Mouse (Mus musculus) retina, postnatal 7 days (tissue): ENCODE data around the gene Scd4.

ENCODE experiments used
- DNase-seq: peaks from one replicate; pipeline ENCODE4 v3.0.0-alpha.2; 2012; ENCODE audit warnings: low read depth, low spot score

The Scd4 gene

GRCm38 (mm10) chr19:44332833-44333623, at the start of gene Scd4:
TSS of gene Scd4 (plus strand) at chr19:44333092.
- DNase-seq, result no peak

- no peak for DNase-seq
Observed at GRCm38 (mm10) chr19:44283157-44284024, 49.5 kb upstream of the Scd4 start.

GRCm38 (mm10) chr19:44284025-44284695, 48.7 kb upstream of the Scd4 start:
- DNase-seq, result peak; percentile 95

DNA sequence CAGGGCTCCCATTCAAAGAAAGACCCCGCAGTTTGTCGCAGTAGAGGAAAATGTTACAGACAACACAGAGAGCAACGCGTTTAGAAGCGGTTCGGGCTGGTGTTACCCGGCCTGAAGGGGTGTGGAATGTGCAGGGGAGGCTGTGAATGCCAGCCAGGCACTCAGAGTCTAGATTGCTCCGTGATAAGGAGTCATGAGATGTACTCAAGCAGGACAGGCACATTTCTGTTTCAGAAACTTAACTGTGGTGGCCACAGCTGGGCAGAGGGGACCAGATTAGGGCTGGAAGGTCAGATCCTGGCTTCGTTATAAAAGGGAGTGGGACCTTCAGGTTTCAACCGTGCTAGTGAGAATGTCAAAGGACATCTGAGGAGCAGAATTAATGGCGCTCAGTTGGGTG, 48.2 kb upstream of the Scd4 start:
- no peak for DNase-seq

DNA sequence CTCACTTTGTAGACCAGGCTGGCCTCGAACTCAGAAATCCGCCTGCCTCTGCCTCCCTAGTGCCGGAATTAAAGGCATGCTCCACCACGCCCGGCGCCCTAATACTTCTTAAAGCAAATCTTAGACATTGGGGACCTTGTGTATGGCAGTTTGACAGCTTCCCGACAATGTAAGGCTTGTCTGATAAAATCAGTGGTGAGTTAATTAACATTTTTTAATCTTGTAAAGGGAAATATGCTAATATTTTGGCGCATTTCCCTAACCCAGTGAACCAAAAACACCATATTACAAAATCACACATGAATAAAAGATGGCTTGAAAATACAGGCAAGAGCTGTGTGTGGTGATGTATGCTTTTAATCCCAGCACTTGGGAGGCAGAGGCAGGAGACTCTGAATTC, 47.3 kb upstream of the Scd4 start:
- DNase-seq, result no peak

DNA sequence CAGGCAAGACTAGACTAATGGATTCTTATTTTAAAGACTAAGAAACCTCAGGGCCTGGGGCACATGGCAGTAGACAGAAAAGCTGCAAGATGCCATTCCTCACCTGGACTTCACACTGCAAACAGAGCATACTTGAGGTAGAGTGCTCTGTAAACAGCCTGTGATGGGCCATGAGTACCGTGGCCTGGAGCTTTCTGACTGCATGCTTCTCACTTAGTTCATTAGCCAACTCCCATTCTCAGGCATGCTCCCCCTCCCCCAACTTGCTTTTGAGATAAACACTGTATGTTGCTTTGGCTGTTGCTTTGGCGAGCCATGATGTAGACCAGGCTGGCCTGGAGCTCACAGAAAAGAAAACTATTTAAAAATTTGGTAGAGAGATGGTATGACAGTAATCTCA, 46.8 kb upstream of the Scd4 start:
- DNase-seq, result no peak

GRCm38 (mm10) chr19:44287415-44288110, 45.3 kb upstream of the Scd4 start:
- DNase-seq, result no peak

DNA sequence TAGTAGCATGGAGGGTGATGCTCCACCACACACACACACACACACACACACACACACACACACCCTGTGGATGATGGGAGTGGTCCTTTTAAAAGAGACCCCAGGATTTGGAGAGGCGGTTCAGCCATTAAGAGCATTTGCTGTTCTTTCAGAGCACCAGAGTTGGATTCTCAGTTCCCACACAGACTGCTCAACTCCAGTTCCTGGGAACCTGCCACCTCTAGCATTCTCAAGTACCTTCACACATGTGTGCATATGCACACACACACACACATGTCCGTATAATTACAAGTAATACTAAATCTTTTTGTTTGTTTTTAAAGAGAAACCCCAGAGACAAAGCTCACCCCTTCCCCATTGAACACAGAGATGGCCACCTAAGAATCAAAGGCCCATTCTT, 40.8 kb upstream of the Scd4 start:
- no peak for DNase-seq

- no peak for DNase-seq
Observed at GRCm38 (mm10) chr19:44292483-44292882, 40.4 kb upstream of the Scd4 start.

DNA sequence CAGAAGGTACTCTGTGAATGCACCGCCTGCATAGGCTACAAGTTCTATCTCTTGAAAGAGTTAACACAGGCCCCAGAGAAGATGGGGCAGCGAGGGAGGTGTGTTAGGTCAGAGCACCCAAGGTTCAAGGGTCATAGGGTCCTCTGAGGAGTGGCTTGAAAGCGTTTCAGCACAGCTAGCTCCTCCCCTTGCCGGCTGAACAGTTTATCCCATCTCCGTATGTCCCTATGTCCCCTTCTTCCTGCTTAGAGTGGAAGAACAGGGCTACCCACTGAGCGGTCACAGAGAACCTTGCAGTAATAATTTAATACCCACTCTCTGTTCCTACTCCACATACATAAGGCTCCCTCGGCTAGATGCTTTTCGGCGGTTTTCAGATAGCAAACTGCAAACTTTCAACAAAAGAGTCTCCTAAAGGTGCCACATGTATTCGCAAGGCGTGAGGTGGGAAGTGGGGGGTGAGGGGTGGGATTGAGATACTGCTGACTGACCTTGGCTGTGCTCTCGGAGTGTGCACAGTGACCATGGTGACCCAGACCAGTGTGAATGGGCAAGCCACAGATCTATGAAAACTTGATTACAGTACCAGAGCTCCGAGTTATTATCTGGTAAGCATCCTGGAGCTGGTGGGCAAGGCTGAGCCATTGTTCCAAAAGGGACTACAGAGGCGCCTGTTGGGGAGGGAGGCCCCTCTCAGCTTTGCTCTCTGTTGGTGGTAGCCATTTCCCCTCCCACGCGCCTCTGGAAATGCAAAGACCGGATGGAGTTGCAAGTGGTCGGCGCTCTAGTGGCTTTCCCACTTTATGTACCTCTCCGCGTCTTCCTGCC, 39.7 kb upstream of the Scd4 start, which contains the start of gene Scd2:
TSS of gene Scd2 (plus strand) at position 734 of the 828 bp plus-strand sequence.
- DNase-seq, result no peak

GRCm38 (mm10) chr19:44293769-44294551, 38.9 kb upstream of the Scd4 start:
- peak; percentile 74 for DNase-seq

GRCm38 (mm10) chr19:44294588-44295041, 38.3 kb upstream of the Scd4 start:
- DNase-seq, result peak; percentile 76

DNA sequence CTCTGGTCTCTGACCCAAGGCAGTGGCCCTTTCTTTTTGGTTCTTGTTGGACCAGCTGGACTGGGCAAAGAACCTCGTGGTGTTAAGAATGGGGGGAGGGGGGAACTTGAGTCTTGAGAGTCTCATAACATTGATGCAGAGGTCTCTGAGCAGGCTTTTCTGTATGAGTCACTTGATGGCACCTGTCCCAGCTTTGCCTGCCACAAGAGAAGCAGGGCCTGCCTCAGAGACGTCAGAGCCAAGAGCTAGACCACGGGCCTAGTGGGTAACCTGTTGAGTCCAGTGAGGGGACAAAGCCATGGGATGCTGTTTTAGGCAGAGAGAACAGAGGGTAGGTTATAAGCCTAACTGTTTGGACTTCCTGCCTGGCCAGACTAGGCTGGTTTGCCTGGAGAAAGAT, 37.6 kb upstream of the Scd4 start:
- DNase-seq, result no peak

- DNase-seq, result peak; percentile 70
Observed at GRCm38 (mm10) chr19:44295741-44296140, 37.2 kb upstream of the Scd4 start.

DNA sequence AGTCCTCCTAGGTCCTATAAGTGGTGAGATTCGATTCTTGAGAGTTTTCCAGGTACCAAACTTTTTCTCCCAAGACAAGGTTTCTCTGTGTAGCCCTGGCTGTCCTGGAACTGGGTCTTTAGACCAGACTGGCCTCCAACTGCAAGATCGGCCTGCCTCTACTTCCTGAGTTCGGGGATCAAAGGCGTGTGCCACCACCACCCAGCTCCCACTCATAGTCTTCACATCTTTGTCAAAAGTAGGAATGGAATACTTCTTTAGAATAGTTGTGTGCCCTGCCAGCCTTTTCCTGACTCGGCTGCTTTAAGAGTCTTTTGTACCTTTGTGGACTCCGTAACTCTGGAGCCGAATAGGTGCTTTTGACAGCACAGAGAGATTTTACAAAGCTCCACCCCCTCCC, 36.7 kb upstream of the Scd4 start:
- DNase-seq, result no peak

GRCm38 (mm10) chr19:44297068-44297760, 35.7 kb upstream of the Scd4 start:
- no peak for DNase-seq

DNA sequence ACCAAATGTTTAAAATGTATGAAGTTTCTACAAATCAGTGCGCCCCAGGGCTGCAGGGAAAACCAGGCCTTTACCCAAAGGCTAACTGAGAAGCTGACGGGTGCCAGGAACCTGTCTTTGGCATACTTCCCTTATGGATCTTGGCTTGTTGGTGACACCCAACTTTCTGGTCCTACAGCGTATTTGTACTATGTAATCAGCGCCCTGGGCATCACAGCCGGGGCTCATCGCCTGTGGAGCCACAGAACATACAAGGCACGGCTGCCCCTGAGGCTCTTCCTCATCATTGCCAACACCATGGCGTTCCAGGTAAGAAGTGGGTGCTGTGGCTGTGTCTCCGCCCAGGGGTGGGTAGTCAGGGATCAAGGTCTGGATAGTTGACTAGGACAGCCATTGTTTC, 35.0 kb upstream of the Scd4 start:
- DNase-seq, result no peak

DNA sequence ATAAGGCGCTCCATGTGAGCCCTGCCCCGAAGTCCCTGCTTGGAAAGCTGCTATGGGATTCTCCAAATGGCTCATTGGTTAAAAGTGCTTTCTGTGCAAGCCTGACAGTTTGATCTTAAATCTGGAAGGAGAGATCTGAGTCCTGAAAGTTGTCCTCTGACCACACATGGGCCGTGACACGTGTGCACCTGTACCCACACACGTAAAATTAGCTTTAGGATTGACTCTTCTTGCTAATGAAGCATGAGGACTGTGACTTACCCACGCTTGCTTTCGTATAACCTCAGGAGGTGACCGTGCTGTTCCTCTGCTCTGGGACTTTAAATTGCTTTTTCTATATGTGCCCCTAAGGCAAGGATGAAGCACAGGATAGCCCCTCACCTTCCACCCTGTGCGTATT, 33.8 kb upstream of the Scd4 start:
- no peak for DNase-seq

- DNase-seq, result no peak
Observed at GRCm38 (mm10) chr19:44299902-44300301, 33.0 kb upstream of the Scd4 start.
